Mouse (Mus musculus): ENCODE results near the gene Car1. TPM values are rescaled to one million over a fixed set of nuclear protein-coding genes. Genes with fewer than 3 reads are reported as not detected.
"Not testable (repeated sequence)": the region's sequence is repeated elsewhere in the genome, so short reads cannot be mapped to it uniquely, and the experiment has no call there.

The Car1 gene
- polyA plus RNA-seq, 1 experiment from 2014 or later: not detected

DNA sequence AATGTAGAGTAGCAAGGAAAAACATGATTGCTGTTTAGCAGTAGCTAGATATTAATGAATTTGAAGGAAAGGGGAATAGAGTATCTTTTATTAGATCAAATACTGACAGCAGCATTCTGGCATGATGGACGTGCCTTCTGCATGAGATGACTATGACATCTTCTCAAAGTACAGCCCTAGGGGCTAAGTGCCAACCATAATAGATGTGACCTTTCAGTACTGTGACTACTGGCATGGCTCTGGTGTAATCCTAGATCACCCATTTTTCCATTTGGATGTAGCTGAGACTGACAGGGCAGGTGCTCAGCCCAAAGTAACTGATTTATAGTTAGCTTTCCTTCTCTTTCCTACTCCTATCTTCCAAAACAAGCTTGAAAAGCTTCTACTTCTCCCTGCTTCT is 20.6 kb downstream of the Car1 start:
- Histone ChIP-seq H3K27me3 (ENCODE audit: control insufficient read depth, insufficient read depth, low read length) (no peaks in the 10 kb centered on the region), H3K4me3 (ENCODE audit: low read length) (no peak overlapping the region), H3K9me3 (replicated peaks; ENCODE audit: control insufficient read depth, low read length) (no peaks in the 10 kb centered on the region), H3K9ac (ENCODE audit: low read length) (no peak overlapping the region), H3K27ac (ENCODE audit: low read length) (no peak overlapping the region), H3K4me1 (ENCODE audit: control insufficient read depth, insufficient read depth, low read length) (no peaks in the 10 kb centered on the region), H3K4me2 (ENCODE audit: low read depth, low read length) (no peak overlapping the region), H3K36me3 (ENCODE audit: control insufficient read depth, insufficient read depth) (no peaks in the 10 kb centered on the region)
- no peak for ATAC-seq (replicated peaks; ENCODE audit: extremely low read depth, insufficient read depth, low FRiP score)
- 56% methylated on average over 1 of the region's 1 CpGs for WGBS

DNA sequence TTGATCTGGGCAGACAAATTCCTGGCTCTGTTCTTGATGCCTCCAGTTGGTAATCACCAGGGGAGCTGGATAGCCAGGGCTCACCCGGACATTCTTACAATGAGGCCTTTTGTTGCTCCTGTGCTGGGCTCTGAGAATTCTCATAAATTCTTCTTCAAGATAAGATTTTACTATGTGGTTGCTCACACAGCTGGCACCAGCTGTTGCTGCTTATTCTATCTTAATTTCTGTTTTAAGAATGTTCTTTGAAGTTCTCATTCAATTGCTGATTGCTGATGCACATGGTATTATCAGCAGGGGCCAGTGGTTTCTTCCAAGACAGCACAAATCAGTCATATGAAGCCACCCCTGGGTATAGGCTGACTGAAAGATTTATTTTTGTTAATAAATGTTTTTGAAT is 21.0 kb downstream of the Car1 start:
- H3K4me2 ChIP-seq (ENCODE audit: low read depth, low read length): no peak overlapping the region
- WGBS: 46% methylated on average over 1 of the region's 1 CpGs
- H3K36me3 ChIP-seq (ENCODE audit: control insufficient read depth, insufficient read depth): no peaks in the 10 kb centered on the region
- no peak; the same call in 1 of the 2 replicates for ATAC-seq (replicated peaks; ENCODE audit: extremely low read depth, insufficient read depth, low FRiP score)
- H3K4me1 ChIP-seq (ENCODE audit: control insufficient read depth, insufficient read depth, low read length): no peaks in the 10 kb centered on the region
- H3K27ac ChIP-seq (ENCODE audit: low read length): no peak overlapping the region
- H3K9ac ChIP-seq (ENCODE audit: low read length): no peak overlapping the region
- H3K4me3 ChIP-seq (ENCODE audit: low read length): no peak overlapping the region
- H3K27me3 ChIP-seq (ENCODE audit: control insufficient read depth, insufficient read depth, low read length): no peaks in the 10 kb centered on the region
- H3K9me3 ChIP-seq (replicated peaks; ENCODE audit: control insufficient read depth, low read length): no peaks in the 10 kb centered on the region

DNA sequence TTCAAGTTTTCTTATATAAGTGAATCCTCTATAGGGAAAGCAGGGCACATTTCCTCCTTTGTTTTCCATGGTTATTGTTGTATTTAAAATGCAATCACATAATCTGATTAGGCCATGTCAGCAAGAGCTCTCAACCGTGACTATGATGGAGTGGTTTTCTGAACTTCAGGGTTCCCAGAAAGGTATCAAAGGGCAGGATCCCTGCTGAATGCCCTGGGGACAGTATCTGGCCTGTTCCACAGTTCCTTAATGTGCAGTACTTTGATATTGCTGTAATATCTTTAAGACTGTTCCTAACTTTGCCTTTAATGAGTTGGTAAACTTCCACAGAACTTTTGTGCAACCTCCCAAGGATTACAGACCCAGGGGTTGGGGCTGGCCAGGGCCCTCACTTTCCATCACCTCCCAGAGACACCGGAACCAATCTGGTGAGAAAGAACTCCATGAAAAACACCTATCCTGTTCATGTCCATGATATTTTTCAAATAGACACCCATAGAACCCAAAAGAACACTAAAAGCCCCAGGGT is 21.6 kb downstream of the Car1 start:
- no peak for ATAC-seq (replicated peaks; ENCODE audit: extremely low read depth, insufficient read depth, low FRiP score)
- WGBS: 63% methylated on average over 2 of the region's 2 CpGs
- H3K27ac ChIP-seq (ENCODE audit: low read length): no peak overlapping the region
- H3K9ac ChIP-seq (ENCODE audit: low read length): no peak overlapping the region
- H3K4me3 ChIP-seq (ENCODE audit: low read length): no peak overlapping the region
- no peaks in the 10 kb centered on the region for H3K27me3 ChIP-seq (ENCODE audit: control insufficient read depth, insufficient read depth, low read length)
- H3K36me3 ChIP-seq (ENCODE audit: control insufficient read depth, insufficient read depth): no peaks in the 10 kb centered on the region
- H3K9me3 ChIP-seq (replicated peaks; ENCODE audit: control insufficient read depth, low read length): no peaks in the 10 kb centered on the region
- no peaks in the 10 kb centered on the region for H3K4me1 ChIP-seq (ENCODE audit: control insufficient read depth, insufficient read depth, low read length)
- H3K4me2 ChIP-seq (ENCODE audit: low read depth, low read length): no peak overlapping the region

DNA sequence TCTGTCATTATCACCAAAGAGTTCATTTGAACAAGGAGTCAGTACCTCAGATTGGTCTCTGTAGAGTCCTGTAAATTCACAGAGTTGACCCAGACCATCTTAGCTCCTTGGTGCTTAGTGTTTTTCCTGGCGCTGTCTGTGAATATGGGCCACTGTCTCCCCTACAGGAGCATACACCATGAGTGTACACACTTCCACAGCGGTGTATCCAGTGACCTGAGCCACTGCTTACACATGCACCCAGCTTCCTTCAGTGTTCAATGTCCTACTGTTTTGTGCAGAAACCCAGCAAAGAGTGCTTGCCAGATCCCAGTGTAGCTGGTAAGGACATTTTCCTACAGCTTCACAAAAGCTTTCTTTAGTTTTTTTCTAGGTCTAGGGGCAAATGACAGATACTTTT is 22.8 kb downstream of the Car1 start:
- no peak for ATAC-seq (replicated peaks; ENCODE audit: extremely low read depth, insufficient read depth, low FRiP score)
- 85% methylated on average over 2 of the region's 2 CpGs for WGBS

DNA sequence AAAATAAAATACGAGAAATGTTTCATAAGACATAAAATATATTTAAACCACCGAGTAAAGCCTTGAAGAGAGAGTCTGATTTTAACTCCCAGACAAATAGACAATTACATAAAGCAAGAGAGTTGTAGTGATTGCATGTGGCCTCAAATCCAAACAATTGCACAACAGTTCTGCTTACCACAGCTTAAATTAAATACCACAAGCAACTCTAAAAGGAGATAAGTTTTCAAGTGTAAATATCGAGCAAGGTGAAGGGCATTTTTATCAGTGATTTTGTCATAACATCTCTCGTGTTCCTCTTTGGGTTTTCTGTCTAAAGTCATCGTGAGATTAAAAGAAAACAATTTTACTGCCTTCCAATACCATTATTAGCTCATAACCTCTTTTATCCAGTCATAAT is 25.0 kb downstream of the Car1 start:
- H3K4me3 ChIP-seq (ENCODE audit: low read length); ATAC-seq (replicated peaks; ENCODE audit: extremely low read depth, insufficient read depth, low FRiP score); H3K27ac ChIP-seq (ENCODE audit: low read length); H3K4me2 ChIP-seq (ENCODE audit: low read depth, low read length); H3K36me3 ChIP-seq (ENCODE audit: control insufficient read depth, insufficient read depth); H3K4me1 ChIP-seq (ENCODE audit: control insufficient read depth, insufficient read depth, low read length); H3K27me3 ChIP-seq (ENCODE audit: control insufficient read depth, insufficient read depth, low read length); H3K9me3 ChIP-seq (replicated peaks; ENCODE audit: control insufficient read depth, low read length); H3K9ac ChIP-seq (ENCODE audit: low read length): not testable (repeated sequence)
- 66% methylated on average over 5 of the region's 5 CpGs for WGBS

More for the DNA sequence above, 22.8 kb downstream of the Car1 start:
- H3K27me3 ChIP-seq (ENCODE audit: control insufficient read depth, insufficient read depth, low read length): no peaks in the 10 kb centered on the region
- H3K36me3 ChIP-seq (ENCODE audit: control insufficient read depth, insufficient read depth): no peaks in the 10 kb centered on the region
- no peak overlapping the region for H3K4me3 ChIP-seq (ENCODE audit: low read length)
- no peak overlapping the region for H3K9ac ChIP-seq (ENCODE audit: low read length)
- H3K27ac ChIP-seq (ENCODE audit: low read length): no peak overlapping the region
- no peaks in the 10 kb centered on the region for H3K4me1 ChIP-seq (ENCODE audit: control insufficient read depth, insufficient read depth, low read length)
- H3K9me3 ChIP-seq (replicated peaks; ENCODE audit: control insufficient read depth, low read length): no peaks in the 10 kb centered on the region
- no peak overlapping the region for H3K4me2 ChIP-seq (ENCODE audit: low read depth, low read length)

DNA sequence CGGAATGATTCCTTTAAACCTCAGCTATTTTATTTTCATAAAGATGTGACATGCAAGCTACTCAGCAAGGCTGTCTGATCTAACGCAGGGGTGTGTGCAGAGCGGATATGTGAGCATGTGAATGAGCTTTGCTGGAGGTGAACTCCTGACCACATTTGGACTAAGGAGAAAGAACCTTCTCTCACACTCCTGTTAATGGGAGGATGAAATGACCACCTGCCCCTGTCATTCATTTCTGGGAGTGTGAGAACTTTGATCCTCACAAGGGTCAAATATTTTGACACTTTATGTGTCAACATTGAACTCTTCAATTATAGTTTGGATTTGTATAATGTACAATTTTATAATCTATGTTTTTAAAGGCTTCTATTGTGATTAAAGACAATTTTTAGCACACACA is 25.8 kb downstream of the Car1 start:
- not testable (repeated sequence) for H3K27me3 ChIP-seq (ENCODE audit: control insufficient read depth, insufficient read depth, low read length); H3K4me3 ChIP-seq (ENCODE audit: low read length); ATAC-seq (replicated peaks; ENCODE audit: extremely low read depth, insufficient read depth, low FRiP score); H3K4me1 ChIP-seq (ENCODE audit: control insufficient read depth, insufficient read depth, low read length); H3K36me3 ChIP-seq (ENCODE audit: control insufficient read depth, insufficient read depth); H3K4me2 ChIP-seq (ENCODE audit: low read depth, low read length); H3K9ac ChIP-seq (ENCODE audit: low read length); H3K9me3 ChIP-seq (replicated peaks; ENCODE audit: control insufficient read depth, low read length); H3K27ac ChIP-seq (ENCODE audit: low read length)
- WGBS: 75% methylated on average over 3 of the region's 3 CpGs

DNA sequence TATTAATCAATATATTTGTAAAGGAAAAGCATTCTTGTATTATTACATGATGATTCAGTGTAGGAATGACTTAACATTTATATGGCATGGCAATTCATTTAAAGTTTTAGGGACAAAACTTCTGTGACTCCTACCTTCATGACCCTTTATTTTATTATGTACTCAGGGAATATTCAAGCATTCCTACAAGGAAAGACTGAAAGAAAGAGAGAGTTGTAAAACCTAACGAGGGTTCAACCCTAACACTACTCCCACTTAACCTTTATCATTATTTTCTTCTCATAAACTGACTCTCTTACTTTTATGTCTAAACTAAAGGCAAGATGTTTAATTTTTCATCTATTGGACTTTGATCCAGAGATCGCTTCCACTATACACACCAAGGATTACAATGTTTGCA is 28.0 kb downstream of the Car1 start:
- WGBS: 74% methylated on average over 2 of the region's 2 CpGs

DNA sequence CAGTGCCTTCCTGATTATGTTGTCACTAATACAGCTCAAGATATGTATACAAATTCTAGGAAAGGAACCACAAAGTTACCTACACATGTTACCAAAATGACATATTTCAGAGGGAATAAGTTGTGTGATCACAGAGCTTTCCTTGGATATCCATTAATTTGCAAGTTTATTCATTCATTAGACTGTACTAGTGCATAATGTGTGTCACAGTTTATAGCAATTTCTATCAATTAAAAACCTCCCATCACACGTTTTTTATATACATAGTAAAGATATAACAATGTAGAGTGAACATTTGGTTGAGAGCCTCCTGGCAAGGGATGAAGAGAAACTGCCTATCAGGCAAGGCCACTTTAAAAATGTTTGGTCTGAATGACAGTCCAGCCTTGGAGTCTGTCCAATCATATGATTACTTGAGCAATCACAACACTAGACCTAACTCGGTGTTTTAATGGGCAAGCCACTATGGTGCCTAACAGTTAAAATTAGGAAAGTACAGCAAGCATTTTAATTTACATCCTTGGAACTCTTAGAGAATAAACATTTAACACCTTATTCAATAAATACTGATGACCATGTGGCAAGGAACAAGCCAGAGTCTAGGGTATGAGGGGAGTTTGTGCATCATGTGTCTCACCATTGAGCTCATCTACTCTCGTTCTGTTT is 31.5 kb downstream of the Car1 start:
- not testable (repeated sequence) for H3K9me3 ChIP-seq (replicated peaks; ENCODE audit: control insufficient read depth, low read length); H3K9ac ChIP-seq (ENCODE audit: low read length); H3K27me3 ChIP-seq (ENCODE audit: control insufficient read depth, insufficient read depth, low read length); H3K4me1 ChIP-seq (ENCODE audit: control insufficient read depth, insufficient read depth, low read length); ATAC-seq (replicated peaks; ENCODE audit: extremely low read depth, insufficient read depth, low FRiP score); H3K27ac ChIP-seq (ENCODE audit: low read length); H3K36me3 ChIP-seq (ENCODE audit: control insufficient read depth, insufficient read depth); H3K4me3 ChIP-seq (ENCODE audit: low read length); H3K4me2 ChIP-seq (ENCODE audit: low read depth, low read length)
- 69% methylated on average over 2 of the region's 3 CpGs for WGBS

More for the DNA sequence above, 28.0 kb downstream of the Car1 start:
- Histone ChIP-seq H3K4me1 (ENCODE audit: control insufficient read depth, insufficient read depth, low read length) (no peaks in the 10 kb centered on the region), H3K4me2 (ENCODE audit: low read depth, low read length) (no peak overlapping the region), H3K9ac (ENCODE audit: low read length) (no peak overlapping the region), H3K9me3 (replicated peaks; ENCODE audit: control insufficient read depth, low read length) (no peaks in the 10 kb centered on the region), H3K27ac (ENCODE audit: low read length) (no peak overlapping the region), H3K36me3 (ENCODE audit: control insufficient read depth, insufficient read depth) (no peaks in the 10 kb centered on the region), H3K27me3 (ENCODE audit: control insufficient read depth, insufficient read depth, low read length) (no peaks in the 10 kb centered on the region), H3K4me3 (ENCODE audit: low read length) (no peak overlapping the region)
- no peak for ATAC-seq (replicated peaks; ENCODE audit: extremely low read depth, insufficient read depth, low FRiP score)

DNA sequence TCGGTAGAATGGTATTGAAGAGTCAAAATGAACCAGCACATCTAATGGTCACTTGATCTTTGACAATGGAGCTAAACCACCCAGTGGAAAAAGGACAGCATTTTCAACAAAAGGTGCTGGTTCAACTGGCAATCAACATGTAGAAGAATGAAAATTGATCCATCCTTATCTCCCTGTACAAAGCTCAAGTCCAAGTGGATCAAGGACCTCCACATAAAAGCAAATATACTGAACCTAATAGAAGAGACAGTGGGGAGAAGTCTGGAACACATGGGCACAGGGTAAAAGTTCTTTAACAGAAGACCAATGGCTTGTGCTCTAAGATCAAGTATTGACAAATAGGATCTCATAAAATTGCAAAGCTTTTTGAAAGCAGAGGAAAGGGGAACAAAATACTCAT is 33.6 kb downstream of the Car1 start:
- H3K36me3 ChIP-seq (ENCODE audit: control insufficient read depth, insufficient read depth); ATAC-seq (replicated peaks; ENCODE audit: extremely low read depth, insufficient read depth, low FRiP score); H3K4me2 ChIP-seq (ENCODE audit: low read depth, low read length); H3K27me3 ChIP-seq (ENCODE audit: control insufficient read depth, insufficient read depth, low read length); H3K9ac ChIP-seq (ENCODE audit: low read length); H3K4me1 ChIP-seq (ENCODE audit: control insufficient read depth, insufficient read depth, low read length); H3K9me3 ChIP-seq (replicated peaks; ENCODE audit: control insufficient read depth, low read length); H3K27ac ChIP-seq (ENCODE audit: low read length); H3K4me3 ChIP-seq (ENCODE audit: low read length): not testable (repeated sequence)
- WGBS: 81% methylated on average over 1 of the region's 1 CpGs
